Mouse (Mus musculus): Measurements from ENCODE around the gene Tedc1.

The Tedc1 gene

DNA sequence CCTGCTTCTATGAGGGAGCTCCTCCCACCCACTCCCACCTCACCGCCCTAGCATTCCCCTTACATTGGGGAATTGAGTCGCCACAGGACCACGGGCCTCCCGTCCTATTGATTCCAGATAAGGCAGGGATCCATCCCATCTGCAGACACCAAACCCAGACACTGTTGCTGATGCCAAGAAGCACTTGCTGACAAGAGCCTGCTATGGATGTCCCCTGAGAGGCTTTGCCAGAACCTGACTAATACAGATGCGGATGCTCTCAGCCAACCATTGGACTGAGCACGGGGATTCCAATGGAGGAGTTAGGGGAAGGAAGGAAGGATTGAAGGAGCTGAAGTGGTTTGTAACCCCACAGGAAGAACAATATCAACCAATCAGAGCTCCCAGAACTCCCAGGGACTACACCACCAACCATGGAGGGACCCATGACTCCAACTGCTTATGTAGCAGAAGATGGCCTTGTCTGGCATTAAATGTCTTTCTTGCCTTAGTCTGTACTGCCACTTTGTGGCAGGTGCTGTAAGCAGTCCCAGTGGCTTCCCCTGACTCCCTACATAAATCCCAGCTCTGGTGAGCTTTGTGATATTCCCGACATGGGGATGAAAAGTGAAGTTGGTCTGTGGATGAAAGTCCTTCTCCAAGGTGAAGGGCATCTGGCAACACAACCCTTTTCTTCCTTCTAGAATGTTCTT is 49.2 kb downstream of the Tedc1 start:
- no peak for DNase-seq

DNA sequence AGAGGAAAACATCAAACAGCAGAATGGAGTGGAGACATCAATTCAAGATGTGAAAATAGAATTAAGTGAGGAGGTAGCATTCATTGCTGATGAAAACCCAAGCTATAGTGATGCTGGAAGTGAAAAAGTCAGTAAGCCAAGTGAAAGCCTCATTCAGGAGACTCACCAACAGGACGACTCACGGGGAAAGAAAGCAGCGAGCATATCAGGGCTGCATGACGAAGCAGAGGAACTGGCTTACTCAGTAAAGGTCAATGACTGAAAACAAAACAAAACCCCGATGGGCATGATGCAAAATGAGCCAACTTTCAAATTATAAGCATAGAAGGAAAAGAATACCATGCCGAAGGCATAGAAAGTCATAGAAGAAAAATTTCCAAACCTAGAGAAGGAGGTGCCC is 51.5 kb downstream of the Tedc1 start:
- no peak for DNase-seq

- DNase-seq: no peak
These were observed 54.6 kb downstream of the Tedc1 start for GRCm38 (mm10) chr12:113210586-113211378.

DNA sequence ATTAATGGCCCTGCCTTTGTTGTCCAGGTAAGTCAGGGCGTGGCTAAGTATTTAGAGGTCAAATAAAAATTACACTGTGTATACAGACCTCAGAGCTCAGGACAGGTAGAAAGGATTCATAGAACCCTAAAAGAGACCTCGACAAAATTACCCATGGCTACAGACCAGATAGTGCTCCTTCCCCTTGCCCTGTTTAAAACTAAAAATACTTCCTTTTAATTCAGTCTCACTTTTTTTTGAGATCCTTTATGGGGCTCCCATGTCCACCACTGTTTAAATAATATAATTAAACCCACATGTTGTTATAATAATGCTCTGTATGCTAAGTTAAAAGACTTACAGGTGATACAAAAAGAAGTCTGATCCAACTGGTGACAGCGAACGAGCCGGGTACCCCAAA is 55.6 kb downstream of the Tedc1 start:
- no peak for DNase-seq

GRCm38 (mm10) chr12:113212326-113212924 is 56.2 kb downstream of the Tedc1 start:
- no peak for DNase-seq

GRCm38 (mm10) chr12:113213226-113213625 is 57.0 kb downstream of the Tedc1 start:
- no peak for DNase-seq

GRCm38 (mm10) chr12:113214072-113214808 is 58.0 kb downstream of the Tedc1 start:
- no peak for DNase-seq

- no peak for DNase-seq
These were observed 58.9 kb downstream of the Tedc1 start for GRCm38 (mm10) chr12:113214972-113215666.

All from lung, postnatal 36 days (tissue).